Mouse (Mus musculus): ENCODE results near the gene Ms4a5.

DNA sequence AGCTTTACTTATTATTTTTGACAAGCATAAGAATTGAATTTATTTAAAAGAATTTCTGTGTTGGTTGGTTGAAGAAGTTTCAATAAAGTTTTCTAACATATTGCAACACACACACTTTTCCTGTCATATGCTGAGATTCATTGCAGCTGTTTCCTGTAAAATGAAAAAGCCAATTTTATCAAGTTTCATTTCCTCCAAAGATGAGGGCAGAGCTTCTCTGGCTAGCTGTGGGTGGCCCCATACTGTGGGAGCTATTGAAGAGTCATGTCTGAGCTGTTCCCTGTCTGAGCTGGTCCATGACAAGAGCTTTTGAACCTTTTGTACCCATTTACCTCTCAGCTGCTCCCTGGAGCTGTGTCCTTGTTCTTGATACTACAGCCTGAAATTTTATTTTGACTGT is 39.4 kb downstream of the Ms4a5 start:
- TF ChIP-seq MAFK (IDR thresholded peaks at IDR 0.05; ENCODE audit: borderline replicate concordance, low read depth, low read length) = no peak
- no peak for TF ChIP-seq CTCF (IDR thresholded peaks at IDR 0.05 in 2 of 3, conservative IDR thresholded peaks at IDR 0.05 in 1 of 3; ENCODE audit: control insufficient read depth in 1 of 3, insufficient read depth in 1 of 3, low read depth in 2 of 3, low read length in 3 of 3, poor library complexity in 1 of 3, severe bottlenecking in 1 of 3)
- TF ChIP-seq POLR2A (IDR thresholded peaks at IDR 0.05; ENCODE audit: control insufficient read depth in 1 of 2, insufficient read depth in 1 of 2, low read depth in 1 of 2, low read length in 2 of 2, poor library complexity in 1 of 2) = no peak
- TF ChIP-seq HCFC1 (IDR thresholded peaks at IDR 0.05; ENCODE audit: low read depth, low read length) = no peak
- no peak for TF ChIP-seq SMC3 (IDR thresholded peaks at IDR 0.05; ENCODE audit: low read depth, low read length)
- TF ChIP-seq RAD21 (IDR thresholded peaks at IDR 0.05; ENCODE audit: low read depth, low read length) = no peak
- no peak for TF ChIP-seq POLR2AphosphoS2 (IDR thresholded peaks at IDR 0.05; ENCODE audit: low read length)
- TF ChIP-seq CHD2 (IDR thresholded peaks at IDR 0.05; ENCODE audit: low read length) = no peak
- TF ChIP-seq EP300 (IDR thresholded peaks at IDR 0.05; ENCODE audit: low read depth in 1 of 2, low read length in 2 of 2) = no peak
- TF ChIP-seq MAZ (IDR thresholded peaks at IDR 0.05; ENCODE audit: low read depth, low read length) = no peak

All from MEL (cell line).